Mouse (Mus musculus): ENCODE results near the gene Dck. TPM values are rescaled to one million over a fixed set of nuclear protein-coding genes. Genes with fewer than 3 reads are reported as not detected.
A peak's percentile ranks its signal among the peaks of the same experiment; 100 is the strongest.

Gene Dck
- total RNA-seq, 2 experiments from 2014 or later = 190 to 280 TPM

DNA sequence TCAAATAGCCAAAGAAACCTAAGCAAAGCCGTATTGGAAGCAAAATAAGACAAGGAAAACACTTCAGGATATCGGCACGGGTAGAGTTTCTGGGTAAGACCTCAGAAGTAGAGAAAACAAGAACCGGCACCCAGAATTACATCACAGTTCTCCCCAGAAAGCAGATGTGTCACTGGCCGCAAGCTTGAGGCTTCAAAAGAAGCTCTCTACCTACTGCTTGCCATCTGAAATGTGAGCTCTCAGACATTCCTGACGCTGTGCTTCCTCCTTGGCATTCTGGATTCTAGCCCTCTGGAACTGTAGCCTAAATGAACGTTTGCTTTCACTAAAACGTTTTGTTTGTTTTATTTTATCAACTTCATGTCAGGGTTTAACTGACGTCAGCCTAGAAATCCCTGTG lies 25.9 kb downstream of the Dck start:
- no peak for ATAC-seq (replicated peaks; ENCODE audit: low FRiP score, poor library complexity, severe bottlenecking)

DNA sequence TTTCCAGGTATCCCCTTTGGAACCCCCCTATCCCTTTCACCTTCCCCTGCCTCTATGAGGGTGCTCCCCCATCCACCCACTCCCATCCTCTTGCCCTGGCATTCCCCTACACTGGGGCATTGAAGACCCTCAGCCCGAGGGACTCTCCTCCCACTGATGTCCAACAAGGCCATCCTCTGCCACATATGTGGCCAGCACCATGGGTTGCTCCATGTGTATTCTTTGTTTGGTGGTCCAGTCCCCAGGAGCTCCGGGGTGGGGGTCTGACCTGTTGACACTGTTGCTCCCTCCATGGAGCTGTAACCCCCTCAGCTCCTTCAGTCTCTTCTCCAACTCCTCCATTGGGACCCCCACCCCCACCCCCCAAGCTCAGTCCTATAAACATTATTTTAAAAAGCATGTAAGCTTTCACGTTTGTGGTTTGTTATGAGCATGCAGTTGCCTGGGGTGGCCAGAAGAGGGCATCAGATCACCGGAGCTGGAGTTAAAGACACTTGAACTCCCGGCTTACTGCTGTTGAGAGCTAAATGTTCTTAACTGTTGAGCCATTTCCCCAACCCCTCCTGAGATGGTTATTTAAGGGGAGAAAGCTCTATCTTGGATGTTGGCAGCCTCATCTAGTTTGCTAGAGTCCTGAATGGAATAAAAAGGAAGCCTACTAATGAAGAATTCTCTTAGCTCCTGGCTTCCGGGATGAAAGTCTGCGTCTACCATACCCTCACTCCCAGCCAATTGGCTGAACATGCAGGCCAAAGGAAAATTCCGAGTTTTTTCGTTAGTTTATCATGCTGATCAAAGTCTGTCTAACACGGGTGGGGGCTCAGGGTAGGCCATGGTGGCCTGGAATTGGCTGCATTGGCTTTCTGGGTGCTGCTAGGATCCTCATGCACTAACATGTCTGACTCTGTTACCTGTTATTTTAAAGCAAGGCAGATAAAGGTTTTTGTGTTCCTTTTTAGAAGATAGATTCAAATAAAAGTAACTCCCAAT lies 26.8 kb downstream of the Dck start:
- ATAC-seq (replicated peaks; ENCODE audit: low FRiP score, poor library complexity, severe bottlenecking) = peak; percentile 71; the same call in 1 of the 2 replicates

DNA sequence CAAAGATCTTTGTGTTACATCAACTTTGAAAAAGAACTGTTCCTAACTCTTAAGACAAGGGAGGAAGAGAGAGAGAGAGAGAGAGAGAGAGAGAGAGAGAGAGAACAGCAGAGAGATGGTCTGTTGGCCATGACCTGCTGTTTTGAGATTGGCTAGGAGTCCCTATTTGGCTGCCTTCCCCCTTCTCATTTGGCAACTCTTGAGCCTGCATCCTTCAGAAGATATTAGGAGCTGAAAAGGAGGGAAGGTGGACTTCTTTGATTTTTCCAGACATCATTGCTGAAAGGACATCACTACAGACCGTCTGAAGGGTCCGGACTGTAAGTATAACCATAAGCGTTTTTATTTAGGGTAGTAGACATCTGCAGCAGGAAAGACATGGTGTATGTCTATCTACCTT lies 28.9 kb downstream of the Dck start:
- no peak for ATAC-seq (replicated peaks; ENCODE audit: low FRiP score, poor library complexity, severe bottlenecking)

DNA sequence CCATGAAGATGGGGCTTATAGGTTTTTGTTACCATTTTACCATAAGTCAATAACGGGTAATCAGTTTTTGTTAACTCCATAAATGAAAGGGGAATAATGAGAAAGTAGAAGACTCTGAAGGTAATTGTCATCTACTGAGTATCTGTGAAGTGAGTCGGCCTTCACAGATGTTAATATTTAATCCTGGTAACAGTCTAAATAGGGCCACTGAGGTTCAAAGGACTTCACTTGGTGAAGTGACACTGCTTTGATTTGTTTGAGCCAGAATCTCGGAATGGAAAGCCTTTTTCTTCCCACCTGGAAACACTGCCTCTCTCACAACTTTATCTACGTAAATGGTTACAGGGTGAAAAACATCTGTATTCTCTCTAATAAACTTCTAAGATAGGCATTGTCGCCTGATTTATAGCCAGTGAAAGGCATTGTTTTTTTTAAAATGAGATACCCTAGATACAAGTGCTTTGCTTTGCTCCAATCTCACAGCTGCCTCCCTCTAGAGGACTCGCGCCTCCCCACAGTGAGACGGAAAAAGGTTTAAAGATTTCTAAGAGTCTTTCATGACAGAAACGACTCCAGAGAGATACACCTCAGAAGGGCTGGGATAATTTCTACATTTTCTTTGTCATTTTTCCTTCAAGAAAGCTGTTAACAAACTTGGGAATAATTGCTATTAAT lies 31.3 kb downstream of the Dck start:
- ATAC-seq (replicated peaks; ENCODE audit: low FRiP score, poor library complexity, severe bottlenecking) = no peak

DNA sequence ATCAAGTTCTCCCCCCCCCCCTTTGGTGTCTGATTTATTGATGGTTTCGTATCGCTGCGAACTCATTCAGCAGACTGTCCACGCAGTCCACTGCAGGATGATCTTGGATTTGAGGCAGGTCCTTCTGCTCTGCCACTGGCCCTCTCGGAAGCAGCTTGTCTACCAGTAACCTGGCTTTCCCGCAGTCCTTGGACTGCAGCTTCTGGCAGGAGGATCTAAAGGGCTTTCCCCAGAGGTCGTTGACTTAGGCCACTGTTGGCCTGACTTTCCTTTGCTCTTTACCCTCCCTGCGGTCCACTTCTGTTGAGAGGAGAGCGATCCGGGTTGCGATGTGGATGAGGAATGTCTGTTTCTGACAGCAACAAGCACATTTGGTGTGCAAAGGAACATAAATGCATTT lies 31.8 kb downstream of the Dck start:
- ATAC-seq (replicated peaks; ENCODE audit: low FRiP score, poor library complexity, severe bottlenecking) = no peak

DNA sequence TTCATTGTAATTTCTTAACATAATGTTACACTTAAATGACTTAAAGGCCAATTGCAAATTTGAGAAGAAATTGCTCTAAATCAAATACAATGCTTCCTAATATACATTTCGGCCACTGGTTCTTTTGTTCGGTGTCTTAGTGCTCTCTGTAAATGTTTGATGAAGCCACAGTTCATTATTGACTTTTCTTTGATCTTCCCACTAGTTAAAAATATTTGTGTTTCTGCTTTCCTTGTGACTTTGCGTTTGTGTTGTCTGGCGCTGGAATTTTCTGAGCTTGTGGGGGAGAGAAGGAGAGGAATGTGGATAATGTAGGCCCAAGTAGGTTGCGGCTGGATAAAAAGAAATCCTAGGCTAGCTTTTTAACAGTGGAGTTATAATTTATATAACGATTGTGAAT lies 32.3 kb downstream of the Dck start:
- no peak for ATAC-seq (replicated peaks; ENCODE audit: low FRiP score, poor library complexity, severe bottlenecking)

DNA sequence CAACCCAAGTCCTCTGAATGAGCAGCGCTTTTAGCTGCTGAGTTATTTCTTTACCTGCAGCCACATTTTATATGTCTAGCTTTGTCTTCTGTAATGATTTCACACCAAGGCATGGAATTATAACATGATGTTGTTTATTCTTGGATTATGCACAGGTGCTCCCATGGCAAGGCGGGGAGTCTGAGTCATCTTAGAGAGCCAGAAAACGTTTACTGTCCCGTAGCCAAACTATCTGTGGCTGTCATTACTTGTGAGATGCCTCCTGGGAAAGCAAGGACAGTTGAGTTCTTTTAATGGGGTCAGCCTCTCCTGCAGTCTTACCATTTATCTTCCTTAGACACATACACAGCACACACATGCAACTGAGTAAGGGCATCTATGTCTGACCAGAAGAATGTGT lies 40.8 kb downstream of the Dck start:
- ATAC-seq (replicated peaks; ENCODE audit: low FRiP score, poor library complexity, severe bottlenecking) = no peak

DNA sequence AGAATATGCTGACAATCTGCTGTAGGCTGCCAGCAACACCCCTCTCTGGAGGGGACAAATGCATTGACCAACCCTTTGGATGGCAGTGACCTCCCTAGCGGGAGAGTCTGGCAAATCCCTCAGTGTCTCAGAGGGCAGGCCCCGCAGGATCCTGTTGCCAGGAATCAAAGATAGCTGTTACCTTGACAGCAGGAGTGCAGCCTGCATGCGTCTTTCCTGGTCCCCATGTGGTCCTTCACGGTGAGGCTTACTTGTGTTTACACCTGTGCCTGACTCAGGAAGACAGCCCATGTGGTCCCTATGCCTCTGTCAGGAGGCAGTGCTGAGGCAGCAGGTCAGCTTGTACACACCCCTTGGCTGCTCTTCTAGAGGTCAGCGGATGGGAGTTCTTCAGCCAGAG lies 41.5 kb downstream of the Dck start:
- no peak for ATAC-seq (replicated peaks; ENCODE audit: low FRiP score, poor library complexity, severe bottlenecking)

DNA sequence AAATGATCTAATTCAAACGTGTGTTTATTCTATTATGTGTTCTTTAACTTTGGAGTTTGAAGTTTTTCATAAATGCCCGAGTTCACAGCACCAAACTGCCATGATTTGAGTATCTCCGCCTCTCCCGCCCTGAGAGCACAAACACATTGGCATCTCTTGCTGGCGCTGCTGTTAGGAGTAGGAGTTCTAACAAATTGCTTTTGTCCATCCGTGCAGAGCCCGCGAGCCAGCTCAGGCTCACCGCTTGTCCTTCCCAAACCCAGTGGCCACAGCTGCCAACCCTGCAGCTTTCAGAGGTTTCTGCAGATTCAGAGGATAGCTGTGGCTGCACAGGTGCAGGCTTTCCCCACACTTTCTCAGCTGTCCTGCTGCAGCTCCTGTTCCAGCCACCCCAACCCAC lies 42.5 kb downstream of the Dck start:
- no peak for ATAC-seq (replicated peaks; ENCODE audit: low FRiP score, poor library complexity, severe bottlenecking)

DNA sequence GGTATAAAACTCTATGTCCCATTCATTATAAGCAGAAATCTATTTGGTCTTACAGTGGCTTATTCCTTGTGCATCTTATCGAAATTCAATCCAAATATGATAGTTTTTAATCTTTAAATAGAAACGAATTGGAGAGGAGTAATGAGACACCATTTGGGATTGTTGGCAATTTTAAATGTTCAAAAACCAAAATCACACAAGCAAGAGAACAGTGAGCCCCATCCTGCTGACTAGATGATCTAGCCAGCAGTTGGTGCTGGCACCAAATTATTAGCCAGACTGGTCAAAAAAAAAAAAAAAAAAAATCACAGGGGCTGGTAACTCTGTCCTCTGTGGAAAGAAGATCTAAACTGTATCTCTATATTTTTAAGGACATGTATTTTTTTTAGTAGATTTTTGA lies 48.4 kb downstream of the Dck start:
- ATAC-seq (replicated peaks; ENCODE audit: low FRiP score, poor library complexity, severe bottlenecking) = no peak

DNA sequence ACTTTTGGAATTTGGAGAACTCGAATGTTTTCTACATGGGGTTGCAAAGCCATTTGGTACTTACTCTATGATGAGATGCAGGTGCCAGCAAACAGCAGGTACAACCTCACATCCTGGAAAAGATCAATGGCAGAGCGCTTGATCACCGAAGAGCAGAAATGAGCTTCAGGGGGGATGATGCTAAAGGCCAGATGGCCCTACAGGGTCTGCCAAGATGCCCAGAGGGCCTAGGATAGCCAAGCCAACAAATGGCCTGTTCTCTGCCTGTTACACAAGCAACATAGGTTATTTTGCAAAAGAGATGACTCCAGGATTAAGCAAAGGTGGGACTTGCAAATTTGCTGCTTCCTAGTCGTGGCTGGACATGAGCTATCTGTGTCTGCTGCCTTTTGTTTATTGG lies 49.8 kb downstream of the Dck start:
- ATAC-seq (replicated peaks; ENCODE audit: low FRiP score, poor library complexity, severe bottlenecking) = no peak

DNA sequence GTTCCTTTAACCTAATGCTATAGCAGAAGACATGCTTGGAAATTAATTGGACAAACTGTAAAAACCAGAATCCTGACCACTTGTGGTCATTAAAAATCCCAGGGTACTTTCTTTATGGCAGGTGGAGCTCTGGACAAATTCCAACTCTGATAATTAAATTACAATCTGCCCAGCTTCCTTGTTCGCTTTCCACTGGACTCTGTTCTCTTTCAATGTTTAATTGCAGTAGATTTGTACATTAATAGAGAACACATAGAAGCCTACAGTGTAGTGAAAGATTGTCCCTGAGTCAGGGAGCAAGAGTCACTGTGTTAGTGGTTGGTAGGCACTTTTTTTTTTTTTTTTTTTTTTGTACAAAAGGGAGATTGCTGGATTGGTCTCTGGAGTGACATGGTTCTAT lies 56.7 kb downstream of the Dck start:
- no peak for ATAC-seq (replicated peaks; ENCODE audit: low FRiP score, poor library complexity, severe bottlenecking)

DNA sequence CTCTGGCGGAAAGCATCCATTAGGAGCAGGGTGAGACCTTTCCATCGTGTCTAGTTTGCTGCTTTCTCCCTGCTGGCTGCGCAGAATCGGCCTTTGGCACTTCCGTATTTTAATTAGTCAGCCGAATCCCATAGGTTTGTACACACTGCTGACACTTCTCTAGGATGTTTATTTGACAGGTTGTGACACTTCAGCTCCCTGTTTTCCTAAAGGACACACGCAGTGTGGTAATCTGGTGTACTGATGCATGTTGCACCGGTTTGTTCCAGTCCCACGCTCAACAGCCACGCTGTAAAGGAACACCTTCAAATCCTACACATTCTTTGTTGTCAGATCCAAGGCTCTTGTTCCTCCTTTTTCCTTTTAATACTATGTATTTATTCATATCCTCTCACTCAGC lies 60.0 kb downstream of the Dck start:
- ATAC-seq (replicated peaks; ENCODE audit: low FRiP score, poor library complexity, severe bottlenecking) = no peak

DNA sequence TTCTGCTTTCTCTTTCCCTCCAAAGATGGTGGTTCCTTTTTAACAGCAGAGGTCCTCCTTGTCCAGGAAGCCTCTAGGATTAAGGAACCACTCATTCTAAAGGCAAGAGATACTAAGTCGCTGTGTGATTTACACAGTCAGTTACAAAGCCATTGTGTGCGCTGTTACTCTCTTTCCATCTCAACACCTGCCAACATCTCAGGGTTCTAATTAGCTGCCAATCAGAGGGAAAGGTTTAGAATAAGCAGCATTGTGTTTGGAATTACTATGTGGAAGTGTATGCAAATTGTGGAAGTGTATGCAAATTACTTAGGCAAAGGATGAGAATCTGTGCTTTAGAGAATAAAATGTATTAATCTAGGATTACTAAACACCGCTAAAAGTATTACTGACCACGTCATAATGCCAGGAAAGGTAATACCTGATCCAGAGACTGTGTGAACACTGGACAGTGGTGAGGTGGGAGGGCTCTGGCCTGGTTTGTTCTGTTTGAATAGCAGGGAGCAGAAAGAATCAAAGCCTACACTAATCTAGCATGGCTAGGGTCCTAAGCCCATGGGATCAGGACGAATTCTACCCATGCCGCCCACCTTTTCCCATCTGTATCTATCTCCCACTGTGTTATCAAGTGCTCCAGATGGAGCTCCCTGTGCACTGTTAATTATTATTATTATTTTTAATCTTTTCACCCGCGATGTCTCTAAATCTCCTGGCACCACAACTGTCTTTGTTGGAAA lies 65.2 kb downstream of the Dck start:
- no peak for ATAC-seq (replicated peaks; ENCODE audit: low FRiP score, poor library complexity, severe bottlenecking)

DNA sequence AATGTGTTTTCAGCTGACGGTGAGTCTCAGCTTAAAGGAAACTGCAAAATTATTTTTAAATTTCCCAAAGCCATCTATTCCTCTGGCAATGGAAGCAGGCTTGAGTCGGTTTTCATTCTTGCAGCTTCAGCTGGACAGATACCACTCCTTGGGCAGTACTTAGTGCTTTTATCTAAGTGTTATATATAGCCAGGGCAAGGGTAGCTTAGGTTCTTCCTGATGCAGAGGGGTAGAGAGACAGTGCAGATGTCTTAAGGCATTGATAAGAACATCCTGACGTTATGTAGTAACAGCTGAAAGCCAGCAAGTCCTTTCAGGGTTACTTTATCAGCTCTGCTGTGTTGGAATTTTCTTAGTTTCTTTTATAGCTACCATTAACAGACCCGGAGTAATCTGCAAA lies 66.1 kb downstream of the Dck start:
- ATAC-seq (replicated peaks; ENCODE audit: low FRiP score, poor library complexity, severe bottlenecking) = no peak

DNA sequence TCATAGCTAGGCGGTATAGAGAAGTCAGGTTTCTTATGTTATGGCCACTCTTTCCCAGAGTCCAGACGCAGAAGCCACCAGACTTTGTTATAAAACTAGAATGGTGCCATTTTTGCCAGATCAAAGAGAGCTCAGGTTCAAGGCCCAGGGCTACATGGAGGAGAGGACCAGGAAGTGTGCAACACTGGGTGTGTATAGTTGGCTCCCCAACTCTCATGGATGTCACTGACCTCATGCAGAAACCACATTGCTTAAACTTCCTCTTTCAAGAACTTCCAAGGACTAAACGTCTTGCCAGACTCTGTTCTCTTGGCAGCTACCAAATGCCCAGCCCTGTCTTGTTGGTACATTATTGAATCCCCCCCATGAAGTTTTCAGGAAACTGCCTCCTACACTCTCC lies 67.1 kb downstream of the Dck start:
- ATAC-seq (replicated peaks; ENCODE audit: low FRiP score, poor library complexity, severe bottlenecking) = no peak

Other genes with a start within 250 kb of the Dck start
- gene Jchain, start 237.1 kb upstream of the Dck start, total RNA-seq (2015; ENCODE audit: low replicate concordance) = 33.2 and 58.7 TPM in 2 replicates
- gene Jchain, start 237.1 kb upstream of the Dck start, total RNA-seq (2017; ENCODE audit: low replicate concordance) = 23.1 and 23.7 TPM in 2 replicates
- 26.3 and 36.5 TPM in 2 replicates for gene Utp3, start 210.5 kb upstream of the Dck start, total RNA-seq (2015; ENCODE audit: low replicate concordance)
- gene Utp3, start 210.5 kb upstream of the Dck start, total RNA-seq (2017; ENCODE audit: low replicate concordance) = 27.2 and 28.7 TPM in 2 replicates
- 0.36 and 0.42 TPM in 2 replicates for gene Rufy3, start 200.0 kb upstream of the Dck start, total RNA-seq (2015; ENCODE audit: low replicate concordance)
- 4.0 and 9.3 TPM in 2 replicates for gene Rufy3, start 200.0 kb upstream of the Dck start, total RNA-seq (2017; ENCODE audit: low replicate concordance)
- 18.4 and 21.4 TPM in 2 replicates for gene Grsf1, start 88.8 kb upstream of the Dck start, total RNA-seq (2015; ENCODE audit: low replicate concordance)
- 30.7 and 35.3 TPM in 2 replicates for gene Grsf1, start 88.8 kb upstream of the Dck start, total RNA-seq (2017; ENCODE audit: low replicate concordance)
- 28.1 and 57.8 TPM in 2 replicates for gene Mob1b, start 44.1 kb upstream of the Dck start, total RNA-seq (2015; ENCODE audit: low replicate concordance)
- gene Mob1b, start 44.1 kb upstream of the Dck start, total RNA-seq (2017; ENCODE audit: low replicate concordance) = 19.1 and 28.9 TPM in 2 replicates
- gene Slc4a4, start 121.8 kb downstream of the Dck start, total RNA-seq (2015; ENCODE audit: low replicate concordance) = not detected in 2 replicates
- not detected in 2 replicates for gene Slc4a4, start 121.8 kb downstream of the Dck start, total RNA-seq (2017; ENCODE audit: low replicate concordance)